Mouse (Mus musculus) bone marrow macrophage, adult 2 months (primary cell): ENCODE results near the gene Tubgcp4.

Source experiments
- CTCF ChIP-seq: IDR thresholded peaks from 2 replicates; pipeline ENCODE4 v1.5.1; 2012; ENCODE audit warnings: low read depth, mild to moderate bottlenecking, low read length, moderate library complexity
- POLR2A ChIP-seq: IDR thresholded peaks from 2 replicates; pipeline ENCODE4 v1.6.1; 2012; ENCODE audit warnings: mild to moderate bottlenecking, low read depth, low read length, borderline replicate concordance

DNA sequence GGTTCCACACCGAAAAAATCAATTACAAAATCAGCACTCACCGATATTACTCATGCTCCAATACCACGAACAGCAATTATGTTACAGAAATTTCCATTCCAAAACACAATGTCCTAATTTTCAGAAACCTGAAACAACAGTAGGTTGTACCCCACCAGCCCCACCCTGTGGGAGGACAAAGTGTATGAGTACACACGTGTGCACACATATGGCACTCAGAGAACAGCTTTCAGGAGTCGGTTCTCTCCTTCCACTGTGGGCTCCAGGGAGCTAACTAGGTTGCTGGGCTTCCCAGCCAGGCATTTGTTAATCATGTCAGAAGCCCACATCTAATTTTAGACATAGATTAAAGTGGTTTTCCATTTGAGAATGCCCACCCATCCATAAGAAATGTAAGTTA lies 73.6 kb downstream of the Tubgcp4 start:
- TF ChIP-seq CTCF (no peak), POLR2A (no peak)
